ENCODE assay signal across 22 mouse cellular contexts in genomic region chr10:43008116-43008515, GRCm38 (mm10).
DNase-seq lines count a peak whose midpoint lies in the region; ATAC-seq and TF ChIP-seq lines count a peak whose summit lies in the region.
"Had no signal": no experiment of that assay in that cellular context is flagged by ENCODE, and none has a peak within 500 bp of the region (broad histone marks: within the 10 kb centered on the region; RNA-seq: fewer than 3 reads in every experiment).

No protein-coding gene starts in this region.

- no peaks in the 10 kb centered on the region for H3K36me3 ChIP-seq in heart, embryonic 11.5 days (ENCODE audit: control insufficient read depth, insufficient read depth, low read length)
- no peaks in the 10 kb centered on the region for H3K36me3 ChIP-seq in heart, postnatal 0 days (replicated peaks; ENCODE audit: control insufficient read depth, insufficient read depth, low read length)
- H3K36me3 ChIP-seq: liver, embryonic 15.5 days; lung, embryonic 15.5 days had no signal

- no peaks in the 10 kb centered on the region for H3K27me3 ChIP-seq in heart, embryonic 11.5 days (ENCODE audit: control insufficient read depth, insufficient read depth, low read length)
- H3K27me3 ChIP-seq in heart, postnatal 0 days (ENCODE audit: control insufficient read depth, insufficient read depth, low read length) = no peaks in the 10 kb centered on the region
- H3K27me3 ChIP-seq: lung, embryonic 15.5 days had no signal

- no peak for TF ChIP-seq POLR2A in brain, embryonic 14.5 days (IDR thresholded peaks at IDR 0.05; ENCODE audit: borderline replicate concordance, extremely low read depth, insufficient read depth, insufficient read length, poor library complexity, severe bottlenecking)

- TF ChIP-seq EP300 in heart, postnatal 0 days (IDR thresholded peaks at IDR 0.05; ENCODE audit: low read depth) = no peak

- no peaks in the 10 kb centered on the region for H3K9me3 ChIP-seq in heart, embryonic 11.5 days (replicated peaks; ENCODE audit: control insufficient read depth, low read length)
- no peaks in the 10 kb centered on the region for H3K9me3 ChIP-seq in heart, postnatal 0 days (replicated peaks; ENCODE audit: control insufficient read depth, low read length)
- H3K9me3 ChIP-seq: forebrain, embryonic 10.5 days; limb, embryonic 10.5 days; liver, embryonic 15.5 days; lung, embryonic 15.5 days had no signal

- intact Hi-C loops in gastrocnemius, adult 2 months (cut with DNase I) = loop anchor here (5.0 kb wide), 1 partner anchor 164 kb away; the partner anchor contains the start of genes 9030612E09Rik and Sobp

- H3K9ac ChIP-seq in heart, embryonic 11.5 days (ENCODE audit: low read depth, low read length) = no peak overlapping the region
- H3K9ac ChIP-seq in heart, postnatal 0 days (replicated peaks; ENCODE audit: low read depth, low read length) = no peak overlapping the region
- H3K9ac ChIP-seq: forebrain, postnatal 0 days; liver, embryonic 15.5 days; lung, embryonic 15.5 days had no signal

- ATAC-seq in heart, embryonic 11.5 days (replicated peaks; ENCODE audit: insufficient number of reproducible peaks, low FRiP score, low TSS enrichment) = no peak
- ATAC-seq in heart, postnatal 0 days (ENCODE audit: insufficient read depth, low read depth) = peak; percentile 71
- ATAC-seq: forebrain, postnatal 0 days; inflammation-experienced regulatory T-cells, adult 6 months had no signal

- peak overlapping the region; percentile 78 for H3K27ac ChIP-seq in gastrocnemius, adult 2 months
- H3K27ac ChIP-seq in heart, embryonic 11.5 days (ENCODE audit: low read depth, low read length) = no peak overlapping the region; the same call in 1 of the 2 replicates
- H3K27ac ChIP-seq in heart, postnatal 0 days (ENCODE audit: low read depth) = peak overlapping the region; percentile 54
- H3K27ac ChIP-seq: forebrain, embryonic 10.5 days; limb, embryonic 10.5 days; liver, embryonic 15.5 days; lung, embryonic 15.5 days had no signal

- TF ChIP-seq CTCF in gastrocnemius, adult 2 months (IDR thresholded peaks at IDR 0.05) = no peak
- TF ChIP-seq CTCF in brain, embryonic 14.5 days (IDR thresholded peaks at IDR 0.05; ENCODE audit: borderline replicate concordance, extremely low read depth, insufficient read depth, insufficient read length) = no peak
- no peak for TF ChIP-seq CTCF in heart, postnatal 0 days (IDR thresholded peaks at IDR 0.05; ENCODE audit: low read depth)

- peak overlapping the region; percentile 41 for H3K4me2 ChIP-seq in heart, embryonic 11.5 days
- H3K4me2 ChIP-seq in heart, postnatal 0 days (ENCODE audit: low read depth, low read length) = peak overlapping the region; percentile 37; the same call in 1 of the 2 replicates
- H3K4me2 ChIP-seq: liver, embryonic 15.5 days; lung, embryonic 15.5 days had no signal

- H3K4me3 ChIP-seq in gastrocnemius, adult 2 months = no peak overlapping the region
- no peak overlapping the region for H3K4me3 ChIP-seq in heart, embryonic 11.5 days (ENCODE audit: low read depth, low read length)
- no peak overlapping the region for H3K4me3 ChIP-seq in heart, postnatal 0 days (ENCODE audit: low read depth, low read length)
- H3K4me3 ChIP-seq: forebrain, embryonic 10.5 days; limb, embryonic 10.5 days; liver, embryonic 15.5 days; lung, embryonic 15.5 days had no signal

- DNase-seq in gastrocnemius, adult 2 months = peak; percentile 47
- DNase-seq in gastrocnemius, postnatal 10 days = no peak
- DNase-seq in brain, embryonic 14.5 days (ENCODE audit: low read depth) = peak; percentile 50
- peak; percentile 48 for DNase-seq in heart, postnatal 0 days (ENCODE audit: low spot score)
- no peak for DNase-seq in layer of hippocampus, adult 9-11 months
- DNase-seq in right cerebral cortex, postnatal 10 days (ENCODE audit: low spot score in 2 of 2) = no peak
- DNase-seq in cerebellum, postnatal 4 days (ENCODE audit: low spot score in 2 of 2) = no peak
- DNase-seq: adrenal gland, postnatal 36 days; cerebellum, adult 11 months; cerebellum, adult 9-11 months; forebrain, postnatal 0 days; kidney, adult 2 months; kidney, postnatal 14 days; liver; lung, postnatal 36 days; right cerebral cortex, postnatal 14 days had no signal

- 35% methylated on average over 11 of the region's 11 CpGs for WGBS in heart, embryonic 11.5 days (ENCODE audit: insufficient replicate concordance)
- 29% methylated on average over 11 of the region's 11 CpGs for WGBS in heart, postnatal 0 days

- H3K4me1 ChIP-seq in heart, embryonic 11.5 days (ENCODE audit: control insufficient read depth, insufficient read depth, low read length) = peaks cover 3% of the 10 kb centered on the region; the same call in 1 of the 2 replicates
- peaks cover 3% of the 10 kb centered on the region; the same call in 1 of the 2 replicates for H3K4me1 ChIP-seq in heart, postnatal 0 days (ENCODE audit: control insufficient read depth, insufficient read depth)
- H3K4me1 ChIP-seq: liver, embryonic 15.5 days had no signal

Comparison
In these comparisons a context has a peak if more than half of its experiments do, and no peak if none do; other contexts are left out.
1. DNase-seq: peak in gastrocnemius, adult 2 months (single experiment), brain, embryonic 14.5 days (single experiment) and heart, postnatal 0 days (single experiment); none in gastrocnemius, postnatal 10 days (single experiment), layer of hippocampus, adult 9-11 months (single experiment), right cerebral cortex, postnatal 10 days (0 of 2) and cerebellum, postnatal 4 days (0 of 2).